Mouse (Mus musculus): Measurements from ENCODE around the gene Gpatch4.
A peak's percentile ranks its signal among the peaks of the same experiment; 100 is the strongest.

Gpatch4 gene

DNA sequence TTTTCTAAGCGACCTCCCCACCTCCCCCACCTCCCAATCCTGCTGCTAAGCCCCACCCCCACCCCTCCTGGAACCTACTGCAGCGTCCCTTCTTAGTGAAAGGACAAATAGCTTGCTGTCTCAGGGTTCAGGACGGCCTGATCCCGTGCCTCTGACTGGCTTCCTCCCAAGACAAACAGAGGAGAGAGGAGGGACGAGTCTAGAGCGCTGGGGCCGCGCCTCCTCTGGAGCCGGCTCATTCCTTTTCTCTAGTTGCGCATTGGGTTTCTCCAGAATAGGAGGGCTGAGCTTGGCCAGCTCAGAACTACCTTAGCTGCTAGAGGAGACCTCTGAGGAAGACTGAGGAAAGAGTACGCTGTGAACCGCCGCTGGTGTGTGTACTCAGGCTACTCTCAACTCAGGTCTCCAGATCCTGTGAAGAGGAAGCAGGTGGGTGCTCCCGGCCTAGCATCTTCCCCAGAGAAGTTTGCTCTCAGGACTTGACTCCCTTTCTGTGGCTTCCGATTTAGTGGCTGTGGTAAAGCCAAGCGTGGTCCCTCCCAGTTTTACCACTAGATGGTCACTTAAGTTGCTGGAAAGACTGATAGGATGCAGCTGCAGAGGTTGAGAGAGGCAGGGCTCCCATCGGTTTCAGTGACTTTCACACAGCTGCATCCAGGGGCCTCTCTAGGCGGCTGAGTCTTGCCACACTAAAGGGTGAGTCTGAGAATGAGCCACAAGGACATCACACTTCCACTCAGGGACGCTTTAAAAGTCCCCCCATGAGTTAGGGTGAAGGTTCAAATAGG lies 12.1 kb upstream of the Gpatch4 start:
- DNase-seq (ENCODE audit: low read depth, low spot score), result no peak

DNA sequence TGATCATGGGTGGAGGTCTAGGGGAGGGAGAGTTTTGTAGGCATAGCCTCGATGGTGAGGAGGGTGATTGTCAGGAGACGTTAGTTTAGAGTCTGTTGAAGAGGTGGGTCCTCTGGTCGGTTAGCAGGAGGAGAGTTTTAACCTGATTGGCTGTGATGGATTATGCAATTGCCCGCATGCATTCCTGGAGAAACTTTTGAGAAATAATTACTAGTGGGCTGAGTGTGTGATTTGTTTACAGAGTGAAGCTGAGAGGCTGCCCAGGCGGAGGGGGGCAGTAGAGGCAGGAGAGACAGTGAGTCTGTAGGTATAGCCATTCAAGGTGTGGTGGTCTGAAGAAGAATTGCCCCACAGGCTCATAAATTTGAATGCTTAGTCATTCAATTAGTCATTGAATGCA lies 9.4 kb upstream of the Gpatch4 start:
- DNase-seq (ENCODE audit: low read depth, low spot score), result no peak

DNA sequence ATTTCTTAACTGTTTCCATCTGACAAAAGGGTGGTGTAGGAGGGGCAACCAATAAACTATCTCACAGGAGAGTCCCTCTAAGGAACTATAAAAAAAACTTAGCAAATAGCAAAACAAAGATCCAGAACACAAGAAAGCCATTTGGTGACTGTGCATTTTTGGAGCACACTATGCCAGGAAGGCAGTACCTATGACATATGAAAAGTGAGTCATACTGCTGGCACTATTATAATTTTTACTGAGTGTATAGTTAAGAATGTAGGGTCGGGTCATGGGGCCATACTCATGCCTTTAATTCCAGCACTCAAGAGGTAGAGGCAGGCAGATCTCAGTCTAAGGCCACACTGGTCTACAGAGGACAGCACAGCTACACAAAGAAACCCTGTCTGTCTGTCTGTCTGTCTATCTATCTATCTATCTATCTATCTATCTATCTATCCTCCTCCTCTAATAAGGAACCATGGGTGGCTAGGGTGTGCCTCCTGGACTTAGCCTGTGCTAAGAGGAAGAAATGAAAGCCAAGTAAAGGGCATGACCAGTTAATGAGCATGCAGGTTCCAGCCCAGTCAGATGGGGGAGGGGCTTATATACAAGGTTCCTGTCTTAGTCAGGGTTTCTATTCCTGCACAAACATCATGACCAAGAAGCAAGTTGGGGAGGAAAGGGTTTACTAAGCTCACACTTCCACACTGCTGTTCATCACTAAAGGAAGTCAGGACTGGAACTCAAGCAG lies 7.2 kb upstream of the Gpatch4 start:
- DNase-seq (ENCODE audit: low read depth, low spot score), result no peak

DNA sequence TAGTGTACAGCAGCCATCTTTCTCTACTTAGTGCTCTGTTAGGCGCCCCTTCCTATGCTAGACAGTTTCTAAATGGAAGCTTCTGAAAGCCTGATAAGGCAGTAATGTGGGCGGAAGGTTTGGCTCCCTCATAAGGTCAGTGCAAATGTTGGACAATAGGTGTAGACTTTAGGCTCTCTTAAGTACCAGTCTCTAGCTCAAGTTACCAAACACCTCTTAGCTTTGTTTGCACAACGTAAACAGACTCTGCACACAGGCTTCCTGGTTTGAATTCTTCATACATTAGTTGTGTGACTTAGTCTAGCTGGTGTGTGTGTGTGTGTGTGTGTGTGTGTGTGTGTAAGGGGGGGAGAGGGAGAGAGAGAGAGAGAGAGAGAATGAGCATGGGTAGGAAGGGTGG lies 6.6 kb downstream of the Gpatch4 start:
- DNase-seq (ENCODE audit: low read depth, low spot score), result no peak

DNA sequence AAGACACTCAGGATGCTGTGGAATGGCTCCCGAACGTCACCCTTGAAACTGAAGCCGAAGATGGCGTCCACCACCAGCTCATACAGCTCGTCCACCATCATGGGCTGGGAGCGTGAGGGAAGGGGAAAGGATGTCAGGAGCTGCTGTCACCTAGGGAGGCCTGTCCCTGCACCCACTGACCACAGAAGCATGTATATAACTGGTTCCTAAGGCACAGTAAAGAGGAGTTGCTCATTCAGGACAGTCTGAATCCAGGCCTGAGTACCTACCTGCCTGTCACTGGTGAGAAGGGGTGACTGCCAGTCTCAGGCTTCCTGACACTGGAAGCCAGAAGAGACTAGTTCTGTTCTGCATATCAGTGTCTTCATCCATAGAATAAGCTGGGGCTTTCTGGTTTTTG lies 14.1 kb downstream of the Gpatch4 start:
- DNase-seq (ENCODE audit: low read depth, low spot score), result no peak

DNA sequence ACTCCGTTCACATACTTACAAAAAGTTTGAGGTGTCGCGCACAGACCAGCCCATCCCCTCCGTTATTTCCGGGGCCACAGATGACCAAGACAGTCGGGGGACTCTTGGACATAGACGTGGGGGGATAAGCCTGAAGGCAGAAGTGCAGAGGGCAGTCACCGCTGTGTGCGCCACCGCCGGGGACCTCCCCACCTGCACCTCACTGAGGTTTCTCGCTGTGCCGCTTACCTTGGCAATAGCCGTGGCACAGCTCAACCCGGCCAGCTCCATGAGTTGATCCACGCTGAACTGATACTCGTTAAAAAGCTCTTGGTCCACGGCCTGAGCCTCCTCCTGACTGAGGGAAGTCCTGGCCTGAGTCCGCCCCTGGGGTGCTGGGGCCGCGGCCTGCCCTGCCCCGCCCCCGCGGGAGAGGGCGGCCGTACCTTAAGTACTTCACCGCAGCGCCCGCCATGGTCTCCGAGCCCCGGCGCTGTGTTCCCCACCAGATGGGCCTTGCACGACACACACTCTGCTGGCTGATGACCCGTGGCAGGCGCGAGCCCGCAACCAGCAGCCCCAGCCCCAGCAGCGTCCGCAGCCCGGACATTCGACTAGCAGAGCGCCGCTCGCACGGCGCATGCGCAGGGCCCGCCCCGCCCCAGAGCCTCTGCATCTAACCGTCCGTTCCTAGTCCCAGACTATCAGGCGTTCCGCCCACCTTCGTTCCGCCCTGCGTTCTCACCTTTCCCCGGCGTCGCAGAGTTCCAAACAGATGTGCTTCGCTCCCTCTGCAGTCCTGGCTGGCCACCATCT lies 15.2 kb downstream of the Gpatch4 start, which contains the start of gene Naxe:
TSS of gene Naxe (minus strand) at position 594 of the 795 bp plus-strand sequence.
- DNase-seq (ENCODE audit: low read depth, low spot score), result peak; percentile 77

DNA sequence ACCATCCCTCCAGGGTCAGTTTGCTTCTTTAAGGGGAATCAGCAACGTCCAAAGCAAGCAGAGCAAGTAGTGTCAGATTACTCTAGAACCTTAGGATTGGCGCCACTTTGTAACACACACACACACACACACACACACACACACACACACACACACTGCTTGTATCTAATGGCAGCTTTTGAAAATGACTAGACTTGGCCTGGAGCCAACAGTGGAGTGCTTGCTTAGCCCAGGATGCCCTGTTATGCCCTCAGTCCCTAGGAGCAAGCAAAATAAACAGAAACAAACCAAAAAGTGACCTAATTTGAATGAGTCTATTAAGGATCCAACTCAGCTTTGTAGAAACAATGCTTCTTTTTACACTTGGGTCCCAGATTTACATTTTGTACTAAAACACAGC lies 25.5 kb downstream of the Gpatch4 start:
- DNase-seq (ENCODE audit: low read depth, low spot score), result no peak

DNA sequence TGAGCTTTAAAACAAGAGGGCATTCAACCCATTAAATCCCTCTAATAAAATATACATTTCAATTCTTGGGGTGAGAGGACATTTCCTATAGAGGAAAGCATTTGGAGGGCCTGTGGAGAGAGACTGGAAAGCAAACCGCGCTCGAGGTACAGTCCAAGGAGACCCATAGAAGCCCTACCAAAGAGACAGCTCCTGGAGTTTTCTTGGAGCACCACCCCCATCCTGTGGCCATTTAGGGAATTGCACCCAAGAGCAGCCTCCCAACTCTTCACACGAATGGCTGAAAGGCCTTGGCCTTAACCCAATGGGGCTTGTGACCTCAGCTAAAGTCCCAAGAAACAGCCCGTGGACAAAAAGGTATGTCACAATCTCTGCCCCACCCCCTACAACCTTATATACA lies 28.9 kb downstream of the Gpatch4 start:
- peak; percentile 55 for DNase-seq (ENCODE audit: low read depth, low spot score)

DNA sequence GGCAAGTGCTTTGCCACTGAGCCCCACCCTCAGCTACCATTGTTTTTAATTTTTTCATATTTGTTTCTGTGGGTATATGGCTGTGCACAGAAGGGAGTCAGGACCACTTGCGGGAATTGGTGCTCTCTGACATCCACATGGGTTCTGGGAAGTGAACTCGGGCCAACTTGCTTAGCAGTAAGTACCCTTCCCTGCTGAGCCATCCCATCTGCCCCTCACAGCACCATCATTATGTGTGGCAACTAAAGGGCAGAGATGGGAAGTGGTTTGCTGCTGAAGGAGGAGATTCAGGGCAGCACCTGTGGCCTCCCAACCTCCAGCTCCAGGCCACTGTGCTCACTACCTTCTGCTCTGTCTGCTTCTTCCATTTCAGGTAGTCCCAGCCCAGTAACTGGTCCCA lies 30.7 kb downstream of the Gpatch4 start:
- DNase-seq (ENCODE audit: low read depth, low spot score), result no peak

DNA sequence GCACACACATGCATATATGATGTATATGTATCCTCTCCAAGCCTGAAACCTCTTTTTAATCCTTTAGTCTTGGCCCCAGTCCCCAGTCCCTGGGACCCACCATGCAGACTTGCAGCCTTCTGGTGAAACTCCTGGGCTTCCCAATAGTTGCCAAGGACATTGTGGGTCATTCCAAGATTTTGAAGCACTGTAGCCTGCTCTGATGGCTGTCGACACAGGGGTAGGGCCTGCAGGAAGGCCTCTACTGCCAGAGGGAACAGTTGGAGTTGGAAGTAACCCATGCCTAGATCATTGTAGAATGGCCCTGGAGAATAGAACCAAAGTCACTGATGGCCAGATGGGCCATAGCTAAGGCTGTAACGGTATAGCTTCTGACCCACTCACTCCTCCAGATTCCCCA lies 31.4 kb downstream of the Gpatch4 start:
- DNase-seq (ENCODE audit: low read depth, low spot score), result no peak

DNA sequence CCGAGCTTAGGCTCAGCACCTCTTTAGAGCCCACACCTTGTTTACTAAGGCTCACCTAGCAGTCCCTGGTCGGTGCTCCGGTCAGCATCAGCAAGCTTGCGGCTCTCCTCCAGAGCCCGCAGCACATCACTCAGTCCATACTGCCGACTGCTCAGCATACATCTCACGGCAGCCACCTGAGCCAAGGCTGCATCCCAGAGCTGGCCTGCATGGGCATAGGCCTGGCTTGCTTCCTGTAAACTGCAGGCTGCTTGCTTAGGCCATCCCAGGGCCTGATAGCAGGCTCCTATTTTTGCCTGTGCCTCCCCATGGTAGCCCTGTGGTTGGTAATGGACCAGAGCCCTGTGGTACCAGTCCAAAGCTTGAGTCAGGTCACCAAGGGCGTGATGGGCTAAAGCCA lies 31.9 kb downstream of the Gpatch4 start:
- DNase-seq (ENCODE audit: low read depth, low spot score), result no peak

DNA sequence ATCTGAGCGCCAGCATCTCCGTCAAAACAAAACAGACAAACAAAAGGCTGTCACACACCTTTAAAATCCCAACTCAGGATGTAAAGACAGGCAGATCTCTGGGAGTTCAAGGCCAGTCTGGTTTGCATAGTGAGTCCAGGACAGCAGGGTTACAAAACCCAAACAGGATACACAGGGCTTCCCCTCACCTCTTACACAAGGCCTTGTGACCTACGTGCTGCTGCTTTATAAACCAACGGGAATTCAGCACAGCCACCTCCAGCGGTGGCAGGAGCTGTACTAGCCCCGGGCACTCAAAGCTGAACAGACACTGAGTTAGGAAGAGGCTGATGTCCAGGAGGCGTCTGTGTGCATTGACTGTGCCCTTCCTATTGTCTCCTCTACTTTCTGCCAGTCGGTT lies 34.5 kb downstream of the Gpatch4 start:
- DNase-seq (ENCODE audit: low read depth, low spot score), result no peak

DNA sequence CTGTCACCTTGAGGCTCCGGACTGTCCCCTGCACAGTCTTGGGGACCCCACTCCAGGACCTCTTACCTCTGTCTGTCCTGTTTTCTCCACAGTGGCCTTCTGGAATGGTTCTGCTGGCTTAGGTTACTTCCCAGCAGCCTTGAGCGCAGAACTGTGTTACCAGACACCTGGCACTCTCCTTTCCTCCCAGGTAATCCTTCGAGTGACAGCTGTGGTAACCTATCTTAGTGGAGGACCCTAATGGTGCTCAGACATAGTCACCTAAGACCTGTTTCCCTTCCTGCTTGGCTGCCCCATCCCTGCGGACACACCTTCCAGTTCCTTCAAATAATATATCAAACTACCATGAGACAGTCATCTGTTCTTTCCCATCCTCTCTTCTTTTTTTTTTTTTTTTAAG lies 35.3 kb downstream of the Gpatch4 start, which contains the start of gene Ttc24:
TSS of gene Ttc24 (minus strand) at position 101 of the 400 bp plus-strand sequence.
- no peak for DNase-seq (ENCODE audit: low read depth, low spot score)

DNA sequence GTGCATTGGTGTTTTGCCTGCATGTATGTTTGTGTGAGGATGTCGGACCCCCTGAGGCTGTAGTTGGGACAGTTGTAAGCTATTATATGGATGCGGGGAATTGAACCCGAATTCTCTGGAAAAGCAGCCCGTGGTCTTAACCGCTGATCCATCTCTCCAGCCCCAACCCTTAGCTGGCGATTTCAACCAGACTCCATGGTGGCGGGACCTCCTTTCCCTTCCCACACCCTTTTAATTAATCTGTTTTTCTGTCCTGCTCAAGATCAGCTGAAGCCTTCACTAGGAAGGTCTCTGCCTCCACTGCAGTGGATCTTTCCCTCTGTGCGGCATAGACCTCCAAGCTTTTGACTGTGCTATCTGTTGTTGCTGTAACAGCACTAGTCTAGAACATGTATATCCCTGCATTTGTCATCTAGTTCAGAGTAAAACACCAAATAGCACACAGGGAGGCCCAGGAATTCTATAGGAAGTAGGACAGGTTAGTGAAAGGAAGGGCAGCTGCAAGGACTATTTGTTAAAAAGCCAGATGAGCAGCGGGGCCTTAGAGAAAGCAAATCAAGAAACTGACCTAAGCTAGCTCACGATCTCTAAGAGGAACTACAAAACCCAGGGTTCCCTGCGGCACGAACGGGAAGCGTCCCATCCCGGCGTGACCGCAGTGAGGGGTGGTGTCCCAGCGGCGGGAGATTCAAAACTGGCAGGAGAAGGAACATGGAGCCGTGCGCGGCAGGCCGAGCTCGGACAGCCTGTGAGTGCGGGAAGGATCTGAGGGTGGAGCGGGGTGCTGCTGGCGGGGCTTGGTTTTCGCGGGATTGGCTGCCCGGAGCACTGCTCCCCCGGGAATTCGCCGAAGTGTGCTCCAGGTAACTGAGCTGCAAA lies 38.7 kb downstream of the Gpatch4 start, which contains the start of gene Iqgap3:
TSS of gene Iqgap3 (plus strand) at position 627 of the 879 bp plus-strand sequence.
- peak; percentile 68 for DNase-seq (ENCODE audit: low read depth, low spot score)

DNA sequence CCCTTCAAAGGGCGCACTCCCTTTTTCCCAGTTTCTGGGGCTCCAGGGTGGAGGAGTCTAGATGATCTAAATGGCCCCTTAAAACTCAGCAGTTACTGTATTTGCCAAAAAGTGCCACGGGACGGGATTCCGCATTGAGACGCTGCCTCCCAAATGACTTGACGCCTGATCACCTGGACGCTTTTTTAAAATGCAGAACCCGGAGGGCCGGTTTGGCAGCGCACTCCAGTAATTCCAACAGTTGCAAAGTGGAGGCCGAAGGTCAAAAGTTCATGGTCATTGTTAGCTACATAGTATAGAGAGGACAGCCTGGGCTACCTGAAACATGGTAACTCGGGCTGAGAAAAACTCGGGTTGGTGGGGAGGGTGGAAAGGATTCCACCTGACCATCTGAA lies 39.3 kb downstream of the Gpatch4 start:
- DNase-seq (ENCODE audit: low read depth, low spot score), result no peak

DNA sequence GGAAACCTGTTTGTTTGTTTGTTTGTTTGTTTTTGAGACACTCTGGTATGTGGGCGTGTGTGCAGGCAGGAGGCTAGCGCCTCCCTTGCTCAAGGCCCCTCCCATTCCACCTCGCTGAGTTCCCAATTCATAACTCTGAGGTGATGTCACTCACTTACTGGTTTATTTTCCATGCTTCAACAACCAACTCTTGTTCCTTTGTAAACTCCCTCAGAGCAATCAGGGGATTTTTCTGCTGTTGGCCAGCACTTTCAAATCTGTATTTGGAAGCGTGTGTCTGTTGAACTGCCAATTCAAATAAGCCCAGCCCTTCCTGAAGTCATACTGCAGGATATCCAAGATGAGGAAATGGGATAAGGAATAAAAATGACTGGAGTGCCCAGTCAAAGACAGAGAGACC lies 39.8 kb downstream of the Gpatch4 start:
- no peak for DNase-seq (ENCODE audit: low read depth, low spot score)

DNA sequence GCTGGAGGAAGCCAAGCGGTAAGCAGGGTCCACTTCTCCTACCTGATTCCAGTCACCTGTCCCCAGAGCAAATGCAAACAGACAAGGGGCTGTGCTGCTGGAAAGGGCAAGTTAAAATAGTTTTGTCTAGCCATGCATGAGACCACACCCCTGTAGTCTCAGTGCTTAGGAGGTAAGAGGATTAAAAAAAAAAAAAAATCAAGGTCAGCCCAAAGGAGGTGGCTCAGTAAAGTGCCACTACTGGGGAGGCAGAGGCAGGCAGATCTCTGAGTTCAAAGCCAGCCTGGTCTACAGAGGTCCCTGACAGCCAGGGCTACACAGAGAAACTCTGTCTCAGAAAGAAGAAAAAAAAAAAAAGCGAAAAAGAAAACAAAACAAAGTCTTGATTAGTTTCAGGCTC lies 41.1 kb downstream of the Gpatch4 start:
- DNase-seq (ENCODE audit: low read depth, low spot score), result no peak

DNA sequence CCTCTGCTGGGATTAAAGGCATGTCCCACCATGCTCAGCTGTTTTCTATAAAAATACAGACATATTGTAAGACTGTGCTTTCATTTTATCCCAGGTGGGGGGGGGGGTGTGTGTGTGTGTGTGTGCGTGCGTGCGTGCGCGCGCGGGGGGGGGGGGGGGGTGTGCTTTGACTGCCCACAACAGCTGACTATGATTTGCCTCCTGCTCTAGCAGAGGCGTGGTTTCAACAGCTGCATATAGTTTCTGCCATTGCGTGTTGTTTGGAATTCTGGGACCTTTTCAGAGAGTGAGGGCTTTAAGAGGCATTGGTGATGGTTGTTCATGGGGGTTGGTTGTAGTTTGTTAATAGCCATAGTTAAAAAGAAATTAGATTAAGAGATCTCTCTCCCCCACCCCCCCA lies 42.6 kb downstream of the Gpatch4 start:
- DNase-seq (ENCODE audit: low read depth, low spot score), result no peak

DNA sequence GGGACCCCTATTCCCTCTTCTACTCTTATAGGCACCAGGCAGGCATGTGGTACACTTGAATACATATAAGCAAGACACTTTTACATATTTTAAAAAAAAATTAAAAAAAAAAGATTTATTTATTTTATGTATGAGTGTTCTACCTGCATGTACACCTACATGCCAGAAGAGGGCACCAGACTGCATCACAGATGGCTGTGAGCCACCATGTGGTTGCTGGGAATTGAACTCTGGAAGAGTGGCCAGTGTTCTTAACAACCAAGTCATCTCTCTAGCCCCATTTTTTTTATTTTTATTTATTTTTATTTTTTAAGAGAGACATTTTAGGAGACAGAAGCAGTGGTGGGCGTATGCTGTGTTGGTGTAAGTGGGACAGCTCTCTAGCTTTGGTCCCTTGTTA lies 44.8 kb downstream of the Gpatch4 start:
- DNase-seq (ENCODE audit: low read depth, low spot score), result no peak

DNA sequence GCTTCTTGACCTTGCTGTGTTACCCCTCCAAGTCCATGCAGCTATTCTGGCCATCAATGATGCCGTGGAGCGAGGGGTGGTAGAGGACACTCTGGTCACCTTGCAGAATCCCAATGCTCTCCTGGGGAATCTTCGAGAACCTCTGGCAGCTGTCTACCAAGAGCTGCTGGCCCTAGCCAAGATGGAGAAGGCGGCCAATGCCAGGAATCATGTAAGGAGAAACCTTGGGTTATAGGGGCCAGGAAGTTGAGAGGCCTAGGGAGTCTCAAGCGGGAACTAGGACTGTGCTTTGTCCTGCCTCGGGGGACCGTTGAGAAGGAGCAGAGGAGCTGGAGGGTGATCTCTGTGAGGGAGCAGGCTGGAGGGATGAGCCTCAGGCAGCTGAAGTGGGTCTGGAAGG lies 47.2 kb downstream of the Gpatch4 start:
- no peak for DNase-seq (ENCODE audit: low read depth, low spot score)

DNA sequence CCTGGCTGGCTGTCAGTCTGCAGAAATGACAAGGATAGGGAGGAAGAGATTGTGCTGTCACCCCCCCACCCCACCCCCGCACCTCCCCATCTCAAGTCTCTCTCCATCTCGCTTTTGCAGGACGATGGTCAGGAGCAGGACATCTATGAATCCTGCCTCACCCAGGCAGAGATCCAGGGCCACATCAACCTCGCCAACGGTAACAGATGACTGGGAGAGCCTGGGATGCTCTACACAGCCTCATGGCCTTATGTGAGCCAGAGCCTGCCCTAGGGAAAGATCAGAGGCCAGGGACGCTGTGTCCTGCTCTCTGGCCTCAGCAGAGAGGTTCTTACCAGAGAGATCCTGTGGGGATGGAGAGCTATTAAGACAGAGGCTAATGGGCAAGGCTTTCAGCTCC lies 47.7 kb downstream of the Gpatch4 start:
- no peak for DNase-seq (ENCODE audit: low read depth, low spot score)
